In the genomic region with DNA sequence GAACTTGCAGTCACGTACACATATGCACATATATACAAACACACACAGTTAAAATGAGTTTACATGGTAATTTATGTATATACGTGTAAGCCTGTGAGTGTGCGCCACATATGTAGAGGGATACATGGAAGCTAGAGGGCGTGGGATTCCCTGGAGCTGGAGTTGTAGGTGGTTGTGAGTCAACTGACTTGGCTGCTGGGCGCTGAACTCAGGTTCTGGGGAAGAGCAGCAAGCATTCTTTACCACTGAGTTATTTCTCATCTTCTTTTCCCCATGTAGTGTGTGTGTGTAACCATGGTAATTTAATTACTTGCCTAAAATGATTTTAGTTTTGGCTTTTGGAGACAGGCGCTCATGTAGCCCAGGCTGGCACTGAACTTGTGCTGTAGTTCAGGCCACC, we compare ENCODE assay signal across 17 mouse cellular contexts. TPM values are rescaled to one million over a fixed set of nuclear protein-coding genes. Genes with fewer than 3 reads are reported as not detected.
A peak's percentile ranks its signal among the peaks of the same experiment; 100 is the strongest.
DNase-seq lines count a peak whose midpoint lies in the region; ATAC-seq and TF ChIP-seq lines count a peak whose summit lies in the region.
"Had no signal": no experiment of that assay in that cellular context is flagged by ENCODE, and none has a peak within 500 bp of the region (broad histone marks: within the 10 kb centered on the region; RNA-seq: fewer than 3 reads in every experiment).

No protein-coding gene starts in this region.

- no peak for DNase-seq in heart, adult 2 months
- DNase-seq in heart, embryonic 10.5 days (ENCODE audit: low spot score), result no peak
- DNase-seq in 3T3-L1 (ENCODE audit: low read depth, low spot score), result peak; percentile 85
- DNase-seq in brain, adult 2 months (ENCODE audit: low read depth, low spot score), result peak; percentile 62
- DNase-seq in liver, postnatal 0 days, result no peak
- DNase-seq in natural killer cell, adult 2 months (ENCODE audit: low spot score in 2 of 2), result no peak
- no peak for DNase-seq in retina, embryonic 14.5 days (ENCODE audit: low spot score)
- DNase-seq: adrenal gland, postnatal 10 days; kidney, postnatal 14 days; left cerebral cortex, postnatal 4 days; retina, postnatal 1 day; thymus, postnatal 4 days had no signal

- H3K27ac ChIP-seq in heart, adult 2 months, result peak overlapping the region; percentile 100
- no peak overlapping the region for H3K27ac ChIP-seq in heart, embryonic 10.5 days
- peak overlapping the region; percentile 79 for H3K27ac ChIP-seq in macrophage
- H3K27ac ChIP-seq in liver, postnatal 0 days (ENCODE audit: low read depth), result no peak overlapping the region
- H3K27ac ChIP-seq: hindbrain, embryonic 10.5 days; liver, embryonic 15.5 days; midbrain, embryonic 15.5 days; neural tube, embryonic 13.5 days had no signal

- no peak for TF ChIP-seq EP300 in heart, adult 2 months (IDR thresholded peaks at IDR 0.05; ENCODE audit: insufficient read depth, low read depth, low read length)
- TF ChIP-seq EP300 in liver, postnatal 0 days (IDR thresholded peaks at IDR 0.05; ENCODE audit: low read depth), result no peak

- H3K36me3 ChIP-seq in heart, adult 2 months (ENCODE audit: control insufficient read depth, insufficient read depth, low read length), result peaks cover 56% of the 10 kb centered on the region
- peaks cover 26% of the 10 kb centered on the region for H3K36me3 ChIP-seq in heart, embryonic 10.5 days
- peaks cover 26% of the 10 kb centered on the region for H3K36me3 ChIP-seq in macrophage (ENCODE audit: inconsistent target)
- H3K36me3 ChIP-seq in liver, postnatal 0 days (replicated peaks; ENCODE audit: insufficient read depth, low read length), result no peaks in the 10 kb centered on the region; the same call in 1 of the 2 replicates
- H3K36me3 ChIP-seq: liver, embryonic 15.5 days; midbrain, embryonic 15.5 days; neural tube, embryonic 13.5 days had no signal

- no peaks in the 10 kb centered on the region for H3K9me3 ChIP-seq in heart, embryonic 10.5 days
- no peaks in the 10 kb centered on the region for H3K9me3 ChIP-seq in liver, postnatal 0 days (ENCODE audit: low read length)
- H3K9me3 ChIP-seq: hindbrain, embryonic 10.5 days; liver, embryonic 15.5 days; midbrain, embryonic 15.5 days; neural tube, embryonic 13.5 days had no signal

- ATAC-seq in liver, postnatal 0 days, result no peak
- ATAC-seq: midbrain, embryonic 15.5 days had no signal

- H3K4me1 ChIP-seq in heart, adult 2 months (ENCODE audit: control insufficient read depth, insufficient read depth, low read length), result peaks cover 54% of the 10 kb centered on the region
- H3K4me1 ChIP-seq in heart, embryonic 10.5 days, result peaks cover 46% of the 10 kb centered on the region
- H3K4me1 ChIP-seq in liver, postnatal 0 days (ENCODE audit: insufficient read depth), result peaks cover 17% of the 10 kb centered on the region; the same call in 1 of the 2 replicates
- H3K4me1 ChIP-seq: midbrain, embryonic 15.5 days had no signal

- 80% methylated on average over 6 of the region's 6 CpGs for WGBS in heart, adult 2 months
- 90% methylated on average over 6 of the region's 6 CpGs for WGBS in heart, embryonic 10.5 days
- 95% methylated on average over 6 of the region's 6 CpGs for WGBS in macrophage (ENCODE audit: missing documents)
- 87% methylated on average over 6 of the region's 6 CpGs for WGBS in liver, postnatal 0 days (ENCODE audit: insufficient replicate concordance)

- TF ChIP-seq POLR2A in heart, adult 2 months (IDR thresholded peaks at IDR 0.05; ENCODE audit: insufficient read depth, low read depth, low read length), result no peak

- intact Hi-C loops in heart, adult 2 months (cut with DNase I), result no loop called here

- H3K9ac ChIP-seq in heart, adult 2 months (ENCODE audit: low read depth, low read length), result no peak overlapping the region
- H3K9ac ChIP-seq in liver, postnatal 0 days (replicated peaks), result no peak overlapping the region
- H3K9ac ChIP-seq: liver, embryonic 15.5 days; midbrain, embryonic 15.5 days; neural tube, embryonic 13.5 days had no signal

- peaks cover 12% of the 10 kb centered on the region for H3K79me2 ChIP-seq in heart, adult 2 months (replicated peaks; ENCODE audit: control insufficient read depth, insufficient read depth, low read length)
- H3K79me2 ChIP-seq in macrophage (ENCODE audit: inconsistent target), result peaks cover 100% of the 10 kb centered on the region

- H3K4me2 ChIP-seq in liver, postnatal 0 days (ENCODE audit: low read depth, low read length), result no peak overlapping the region
- H3K4me2 ChIP-seq: liver, embryonic 15.5 days; midbrain, embryonic 15.5 days; neural tube, embryonic 13.5 days had no signal

- H3K4me3 ChIP-seq in heart, adult 2 months, result peak overlapping the region; percentile 15; the same call in 1 of the 2 replicates
- H3K4me3 ChIP-seq in heart, embryonic 10.5 days, result no peak overlapping the region
- H3K4me3 ChIP-seq in macrophage (ENCODE audit: inconsistent target), result no peak overlapping the region
- no peak overlapping the region for H3K4me3 ChIP-seq in liver, postnatal 0 days (ENCODE audit: low read depth, low read length)
- H3K4me3 ChIP-seq: hindbrain, embryonic 10.5 days; liver, embryonic 15.5 days; midbrain, embryonic 15.5 days; neural tube, embryonic 13.5 days had no signal

- no peaks in the 10 kb centered on the region for H3K27me3 ChIP-seq in heart, adult 2 months (ENCODE audit: control insufficient read depth, insufficient read depth, low read length)
- H3K27me3 ChIP-seq in heart, embryonic 10.5 days (ENCODE audit: insufficient read depth, poor library complexity, severe bottlenecking), result no peaks in the 10 kb centered on the region
- no peaks in the 10 kb centered on the region for H3K27me3 ChIP-seq in liver, postnatal 0 days (ENCODE audit: insufficient read depth, low read length)
- H3K27me3 ChIP-seq: midbrain, embryonic 15.5 days had no signal

- TF ChIP-seq CTCF in heart, adult 2 months (IDR thresholded peaks at IDR 0.05), result no peak
- no peak for TF ChIP-seq CTCF in liver, postnatal 0 days (IDR thresholded peaks at IDR 0.05; ENCODE audit: low read depth)

RNA-seq across cellular contexts. Expression of a gene that starts 7.5 kb away (rescaled TPM):
- total RNA-seq in heart, adult 2 months (2021), result 100 to 1,000 TPM; 299 to 348 TPM
- 23.0 and 42.5 TPM in 2 replicates for polyA plus RNA-seq in heart, adult 2 months (2012; rRNA removed)
- 15.1 and 19.4 TPM in 2 replicates for polyA plus RNA-seq in heart, embryonic 10.5 days (2016; fragmentation: Nextera tagmentation; extraction: Ambion mirVana)
- total RNA-seq in macrophage (2018; cell fraction: chromatin; rRNA removed), result 1,000 to 10,000 TPM in 14 of 26 experiments, 100 to 1,000 TPM in 12; 456 to 7,544 (median 1,268) TPM
- 100 to 1,000 TPM; 156 to 966 (median 391) TPM for total RNA-seq in macrophage (2018; cell fraction: cytosol; rRNA removed)
- total RNA-seq in macrophage (2018; cell fraction: nucleus; rRNA removed), result 1,000 to 10,000 TPM in 9 of 26 experiments, 100 to 1,000 TPM in 17; 420 to 2,179 (median 869) TPM
- polyA plus RNA-seq in macrophage (2018), result 97.5 to 169 TPM (median 125 TPM) in 3 replicates
- 3.5 and 4.0 TPM in 2 replicates for polyA plus RNA-seq in liver, postnatal 0 days (2015; fragmentation: Nextera tagmentation; extraction: Ambion mirVana)

RNA-seq across cellular contexts. Expression of a gene that starts 29.8 kb away (rescaled TPM):
- total RNA-seq in heart, adult 2 months (2021), result 100 to 1,000 TPM; 224 to 260 TPM
- polyA plus RNA-seq in heart, adult 2 months (2012; rRNA removed), result 191 and 291 TPM in 2 replicates
- 378 and 459 TPM in 2 replicates for polyA plus RNA-seq in heart, embryonic 10.5 days (2016; fragmentation: Nextera tagmentation; extraction: Ambion mirVana)
- total RNA-seq in macrophage (2018; cell fraction: chromatin; rRNA removed), result 100 to 1,000 TPM in 21 of 26 experiments, 10 to 100 TPM in 5; 53.9 to 227 (median 126) TPM
- 100 to 1,000 TPM; 190 to 422 (median 272) TPM for total RNA-seq in macrophage (2018; cell fraction: cytosol; rRNA removed)
- 100 to 1,000 TPM in 21 of 26 experiments, 10 to 100 TPM in 5; 78.8 to 331 (median 129) TPM for total RNA-seq in macrophage (2018; cell fraction: nucleus; rRNA removed)
- polyA plus RNA-seq in macrophage (2018), result 224 to 506 TPM (median 366 TPM) in 3 replicates
- polyA plus RNA-seq in liver, postnatal 0 days (2015; fragmentation: Nextera tagmentation; extraction: Ambion mirVana), result 129 and 134 TPM in 2 replicates

RNA-seq across cellular contexts. Expression of a gene that starts 43.0 kb away (rescaled TPM):
- 1 to 10 TPM; 8.5 to 9.4 TPM for total RNA-seq in heart, adult 2 months (2021)
- 7.2 and 10.6 TPM in 2 replicates for polyA plus RNA-seq in heart, adult 2 months (2012; rRNA removed)
- 25.7 and 32.8 TPM in 2 replicates for polyA plus RNA-seq in heart, embryonic 10.5 days (2016; fragmentation: Nextera tagmentation; extraction: Ambion mirVana)
- 10 to 100 TPM in 25 of 26 experiments, 1 to 10 TPM in 1; 8.5 to 41.5 (median 30.1) TPM for total RNA-seq in macrophage (2018; cell fraction: chromatin; rRNA removed)
- 10 to 100 TPM in 17 of 26 experiments, 1 to 10 TPM in 9; 4.9 to 15.3 (median 11.1) TPM for total RNA-seq in macrophage (2018; cell fraction: cytosol; rRNA removed)
- 10 to 100 TPM; 10.2 to 38.9 (median 21.4) TPM for total RNA-seq in macrophage (2018; cell fraction: nucleus; rRNA removed)
- 11.5 to 14.4 TPM (median 13.4 TPM) in 3 replicates for polyA plus RNA-seq in macrophage (2018)
- 9.0 and 10.7 TPM in 2 replicates for polyA plus RNA-seq in liver, postnatal 0 days (2015; fragmentation: Nextera tagmentation; extraction: Ambion mirVana)

RNA-seq across cellular contexts. Expression of a gene that starts 54.9 kb away (rescaled TPM):
- 10 to 100 TPM; 29.0 to 32.1 TPM for total RNA-seq in heart, adult 2 months (2021)
- 13.1 and 15.6 TPM in 2 replicates for polyA plus RNA-seq in heart, adult 2 months (2012; rRNA removed)
- polyA plus RNA-seq in heart, embryonic 10.5 days (2016; fragmentation: Nextera tagmentation; extraction: Ambion mirVana), result 113 and 140 TPM in 2 replicates
- 100 to 1,000 TPM in 24 of 26 experiments, 10 to 100 TPM in 2; 88.3 to 226 (median 144) TPM for total RNA-seq in macrophage (2018; cell fraction: chromatin; rRNA removed)
- 10 to 100 TPM; 44.2 to 69.6 (median 59.4) TPM for total RNA-seq in macrophage (2018; cell fraction: cytosol; rRNA removed)
- 100 to 1,000 TPM in 7 of 26 experiments, 10 to 100 TPM in 19; 59.1 to 117 (median 82.6) TPM for total RNA-seq in macrophage (2018; cell fraction: nucleus; rRNA removed)
- 63.1 to 68.2 TPM (median 63.7 TPM) in 3 replicates for polyA plus RNA-seq in macrophage (2018)
- 43.0 and 45.7 TPM in 2 replicates for polyA plus RNA-seq in liver, postnatal 0 days (2015; fragmentation: Nextera tagmentation; extraction: Ambion mirVana)

Comparison
In these comparisons a context has a peak if more than half of its experiments do, and no peak if none do; other contexts are left out.
1. H3K27ac ChIP-seq: peak in heart, adult 2 months (single experiment) and macrophage (single experiment); none in heart, embryonic 10.5 days (single experiment) and liver, postnatal 0 days (single experiment).
2. DNase-seq: peak in 3T3-L1 (single experiment) and brain, adult 2 months (single experiment); none in heart, adult 2 months (0 of 2), heart, embryonic 10.5 days (single experiment), liver, postnatal 0 days (single experiment), natural killer cell, adult 2 months (0 of 2) and retina, embryonic 14.5 days (single experiment).